Mouse (Mus musculus) midbrain, embryonic 10.5 days (tissue): ENCODE data around the gene Tspan9. TPM values are rescaled to one million over a fixed set of nuclear protein-coding genes. Genes with fewer than 3 reads are reported as not detected.

Experiments used
- DNase-seq: peaks from one replicate; pipeline ENCODE4 v3.0.0-alpha.2; 2017; ENCODE audit warnings: low spot score
- H3K27ac ChIP-seq: fragments of 300-500 bp; sonication (generic); replicated peaks from 2 replicates; pipeline ENCODE4 v1.5.1; 2016; ENCODE audit warnings: mild to moderate bottlenecking
- H3K27me3 ChIP-seq: fragments of 300-500 bp; sonication (generic); 2 replicates; pipeline ENCODE4 v1.6.1; 2016; ENCODE audit warnings: low read depth, mild to moderate bottlenecking; ENCODE audit not compliant: poor library complexity, severe bottlenecking
- H3K36me3 ChIP-seq: fragments of 300-500 bp; sonication (generic); 2 replicates; pipeline ENCODE4 v1.6.1; 2016; ENCODE audit warnings: mild to moderate bottlenecking, moderate library complexity
- H3K4me1 ChIP-seq: fragments of 300-500 bp; sonication (generic); 2 replicates; pipeline ENCODE4 v1.6.1; 2016
- H3K4me3 ChIP-seq: fragments of 300-500 bp; sonication (generic); 2 replicates; pipeline ENCODE4 v1.5.1; 2016; ENCODE audit warnings: mild to moderate bottlenecking, moderate library complexity
- H3K9me3 ChIP-seq: fragments of 300-500 bp; sonication (generic); replicated peaks from 2 replicates; pipeline ENCODE4 v1.6.1; 2016; ENCODE audit warnings: mild to moderate bottlenecking
- WGBS: fragments of 180-500 bp; shearing (Covaris S2); methylation state at CpG from one replicate; pipeline ENCODE4 v1.1.7; 2016; 5-methylcytosine and 5-hydroxymethylcytosine counted together
- polyA plus RNA-seq: library from polyadenylated mRNA; unstranded; fragments of >200 nt; fragmentation: Nextera tagmentation; extraction: Ambion mirVana; gene quantifications from 2 replicates; pipeline ENCODE4 v1.2.1, GENCODE M21; 2016

The Tspan9 gene
- polyA plus RNA-seq, 1 experiment from 2014 or later: 52.6 TPM

GRCm38 (mm10) chr6:128058157-128058556 is 85.2 kb downstream of the Tspan9 start:
- Histone ChIP-seq H3K9me3 (no peaks in the 10 kb centered on the region), H3K4me3 (no peak overlapping the region), H3K27ac (no peak overlapping the region; the same call in 1 of the 2 replicates), H3K27me3 (no peaks in the 10 kb centered on the region), H3K36me3 (0 out of 2 replicates have a peak, but pooled peaks cover 5% of the 10 kb centered on the region), H3K4me1 (peaks cover 23% of the 10 kb centered on the region)
- no peak for DNase-seq
- 59% methylated on average over 7 of the region's 7 CpGs for WGBS

DNA sequence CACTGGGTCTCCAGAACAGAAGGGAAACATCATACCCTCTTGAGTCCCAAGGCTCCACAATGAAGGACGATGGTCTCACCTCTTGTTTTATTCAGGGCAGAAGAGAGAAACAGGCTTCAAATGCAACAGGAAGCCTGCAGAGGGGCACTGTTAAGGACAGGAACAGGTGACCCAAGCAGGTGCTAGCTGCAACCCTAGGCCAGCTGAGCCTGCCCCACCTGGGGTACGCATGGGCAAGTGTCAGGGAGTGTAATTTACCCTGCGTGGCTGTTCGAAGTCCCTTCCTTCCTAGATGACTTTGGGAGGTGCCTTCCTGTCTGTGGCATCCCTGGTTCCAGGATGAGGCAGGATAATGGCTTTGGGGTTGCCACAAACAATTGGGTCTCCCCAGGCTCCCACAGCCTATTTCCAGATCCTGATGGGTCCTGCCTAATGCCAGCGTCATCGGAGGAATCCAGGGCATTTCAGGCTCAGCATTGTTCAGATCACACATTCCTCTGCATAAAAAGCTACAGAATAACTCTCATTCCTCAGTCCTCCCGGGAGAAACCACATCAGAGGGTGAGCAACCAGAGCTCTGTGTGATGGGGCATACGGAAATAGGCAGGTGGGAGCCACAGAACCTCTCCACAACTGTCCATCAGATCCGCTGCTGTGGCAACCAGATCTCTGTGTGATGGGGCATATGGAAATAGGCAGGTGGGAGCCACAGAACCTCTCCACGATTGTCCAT is 90.2 kb downstream of the Tspan9 start:
- DNase-seq: no peak
- no peaks in the 10 kb centered on the region for H3K36me3 ChIP-seq
- WGBS: 71% methylated on average over 10 of the region's 10 CpGs
- H3K4me3 ChIP-seq: no peak overlapping the region
- peaks cover 17% of the 10 kb centered on the region for H3K4me1 ChIP-seq
- no peaks in the 10 kb centered on the region for H3K27me3 ChIP-seq
- no peaks in the 10 kb centered on the region for H3K9me3 ChIP-seq
- H3K27ac ChIP-seq: 0 out of 2 replicates have a peak overlapping the region, but pooled peaks have one; percentile 33

- 68% methylated on average over 7 of the region's 7 CpGs for WGBS
These were observed 95.7 kb downstream of the Tspan9 start for GRCm38 (mm10) chr6:128047671-128048070.

DNA sequence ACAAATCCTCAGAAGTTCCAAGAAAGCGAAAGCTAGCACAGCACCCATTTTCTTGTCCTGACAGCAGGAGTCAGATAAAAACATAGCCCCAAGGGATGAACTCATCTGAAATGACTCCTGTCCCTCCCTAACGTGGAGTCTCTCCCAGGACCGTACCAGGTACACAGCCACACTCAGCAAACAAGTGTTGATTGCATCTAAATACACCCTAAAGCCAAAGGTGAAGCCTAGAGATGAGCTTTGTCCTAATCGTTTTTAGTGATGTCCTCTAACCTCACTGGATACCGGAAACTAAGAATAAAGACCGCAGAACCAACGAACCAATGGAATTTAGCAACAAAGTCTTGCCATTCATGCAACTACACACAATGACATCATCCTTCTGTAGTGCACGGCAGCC is 96.2 kb downstream of the Tspan9 start:
- DNase-seq: no peak
- H3K4me1 ChIP-seq: peaks cover 35% of the 10 kb centered on the region
- no peaks in the 10 kb centered on the region for H3K9me3 ChIP-seq
- no peaks in the 10 kb centered on the region for H3K36me3 ChIP-seq
- 90% methylated on average over 8 of the region's 8 CpGs for WGBS
- H3K27ac ChIP-seq: no peak overlapping the region
- H3K4me3 ChIP-seq: no peak overlapping the region
- H3K27me3 ChIP-seq: no peaks in the 10 kb centered on the region

More at GRCm38 (mm10) chr6:128047671-128048070, 95.7 kb downstream of the Tspan9 start:
- DNase-seq: no peak
- Histone ChIP-seq H3K27ac (no peak overlapping the region), H3K9me3 (no peaks in the 10 kb centered on the region), H3K4me3 (no peak overlapping the region), H3K4me1 (peaks cover 31% of the 10 kb centered on the region), H3K27me3 (no peaks in the 10 kb centered on the region), H3K36me3 (no peaks in the 10 kb centered on the region)

- H3K4me3 ChIP-seq: no peak overlapping the region
- H3K9me3 ChIP-seq: no peaks in the 10 kb centered on the region
- 78% methylated on average over 6 of the region's 6 CpGs for WGBS
- H3K27me3 ChIP-seq: no peaks in the 10 kb centered on the region
- no peak for DNase-seq
- no peak overlapping the region; the same call in 1 of the 2 replicates for H3K27ac ChIP-seq
- peaks cover 40% of the 10 kb centered on the region for H3K4me1 ChIP-seq
- H3K36me3 ChIP-seq: no peaks in the 10 kb centered on the region
These were observed 96.6 kb downstream of the Tspan9 start for GRCm38 (mm10) chr6:128046799-128047198.

DNA sequence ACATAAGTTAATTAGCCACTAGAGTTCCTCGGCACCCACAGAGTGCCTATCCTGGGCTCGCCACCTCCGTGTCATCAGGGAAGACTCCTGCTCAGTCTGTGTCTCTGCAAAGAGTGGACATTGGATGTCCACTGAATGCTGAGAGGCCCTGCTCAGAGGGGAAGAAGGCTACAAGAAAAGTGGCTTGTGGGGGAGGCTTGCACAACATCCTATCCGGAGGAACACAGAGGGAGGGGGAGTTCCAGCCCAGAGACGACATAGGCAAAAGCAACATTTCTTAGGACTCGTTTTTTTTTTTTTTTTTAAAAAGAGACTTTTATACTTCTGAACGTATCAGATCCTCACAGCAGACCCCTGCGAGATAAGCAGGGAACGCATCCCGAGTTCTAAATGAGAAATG is 98.7 kb downstream of the Tspan9 start:
- no peak for DNase-seq
- 82% methylated on average over 10 of the region's 10 CpGs for WGBS
- H3K9me3 ChIP-seq: no peaks in the 10 kb centered on the region
- H3K4me1 ChIP-seq: peaks cover 46% of the 10 kb centered on the region
- H3K27me3 ChIP-seq: peaks cover 5% of the 10 kb centered on the region; the same call in 1 of the 2 replicates
- no peaks in the 10 kb centered on the region for H3K36me3 ChIP-seq
- H3K4me3 ChIP-seq: no peak overlapping the region
- no peak overlapping the region for H3K27ac ChIP-seq

- 77% methylated on average over 6 of the region's 6 CpGs for WGBS
- H3K36me3 ChIP-seq: no peaks in the 10 kb centered on the region
- no peak for DNase-seq
- H3K4me3 ChIP-seq: no peak overlapping the region
- H3K4me1 ChIP-seq: peaks cover 52% of the 10 kb centered on the region
- H3K27ac ChIP-seq: no peak overlapping the region
- H3K27me3 ChIP-seq: peaks cover 10% of the 10 kb centered on the region; the same call in 1 of the 2 replicates
- no peaks in the 10 kb centered on the region for H3K9me3 ChIP-seq
These were observed 99.9 kb downstream of the Tspan9 start for GRCm38 (mm10) chr6:128043486-128043885.

DNA sequence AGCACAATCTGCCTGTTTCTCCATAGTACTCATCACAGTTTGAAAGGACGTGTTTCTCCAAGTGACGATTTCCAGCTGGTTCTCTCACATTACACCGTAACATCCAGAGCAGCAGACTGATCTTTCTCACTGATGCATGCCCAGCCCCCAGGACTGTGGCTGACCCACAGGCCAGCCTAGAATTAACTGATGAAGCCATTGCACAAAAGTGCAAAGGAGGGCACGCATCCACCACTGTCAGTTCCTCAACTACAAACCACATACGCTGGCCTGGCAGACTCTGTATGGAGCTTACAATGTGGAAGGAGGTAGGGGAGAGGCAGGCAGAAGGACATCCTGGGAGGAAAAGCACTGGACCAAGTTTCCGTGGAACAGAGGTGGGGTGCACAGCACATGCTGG is 101.6 kb downstream of the Tspan9 start:
- WGBS: 70% methylated on average over 6 of the region's 6 CpGs
- peaks cover 27% of the 10 kb centered on the region for H3K27me3 ChIP-seq
- peak overlapping the region; percentile 19; the same call in 1 of the 2 replicates for H3K27ac ChIP-seq
- DNase-seq: no peak
- peaks cover 65% of the 10 kb centered on the region for H3K4me1 ChIP-seq
- H3K9me3 ChIP-seq: no peaks in the 10 kb centered on the region
- H3K4me3 ChIP-seq: no peak overlapping the region
- H3K36me3 ChIP-seq: no peaks in the 10 kb centered on the region

DNA sequence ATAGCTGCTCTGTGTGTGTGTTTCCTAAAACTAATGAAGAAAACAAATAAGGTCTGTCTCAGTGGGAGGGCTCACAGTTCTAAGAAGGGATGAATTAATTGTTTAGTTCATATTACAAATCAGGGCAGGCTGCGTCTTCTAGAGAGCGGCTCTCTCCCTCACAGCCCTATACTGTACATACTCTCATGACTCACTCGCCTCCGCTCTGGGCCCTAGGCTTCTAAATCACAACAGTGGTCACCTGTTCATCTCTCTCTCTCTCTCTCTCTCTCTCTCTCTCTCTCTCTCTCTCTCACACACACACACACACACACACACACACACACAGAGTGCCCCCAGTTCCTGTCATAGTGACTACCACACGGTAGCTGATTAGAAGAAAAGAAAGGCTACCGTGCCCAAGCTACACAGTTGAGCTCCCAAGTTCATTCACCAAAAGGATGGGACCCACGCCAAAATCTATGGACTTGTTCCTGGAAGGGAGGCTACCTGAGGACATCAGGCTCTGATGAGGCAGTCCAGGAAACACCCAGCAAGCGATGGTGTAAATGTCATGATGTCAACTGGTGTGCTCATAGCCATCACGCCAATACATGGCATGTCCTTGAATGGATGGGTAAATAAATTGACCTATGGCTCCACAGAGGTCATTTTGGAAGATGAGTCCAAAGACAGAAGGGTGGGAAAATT is 104.2 kb downstream of the Tspan9 start:
- Histone ChIP-seq H3K9me3 (no peaks in the 10 kb centered on the region), H3K36me3 (no peaks in the 10 kb centered on the region), H3K4me1 (peaks cover 76% of the 10 kb centered on the region), H3K27me3 (peaks cover 40% of the 10 kb centered on the region), H3K4me3 (no peak overlapping the region), H3K27ac (no peak overlapping the region)
- 94% methylated on average over 9 of the region's 9 CpGs for whole genome bisulfite sequencing
- no peak for DNase-seq

GRCm38 (mm10) chr6:128038568-128038967 is 104.8 kb downstream of the Tspan9 start:
- no peak for DNase-seq
- H3K4me1 ChIP-seq: peaks cover 76% of the 10 kb centered on the region
- no peaks in the 10 kb centered on the region for H3K36me3 ChIP-seq
- no peak overlapping the region for H3K4me3 ChIP-seq
- H3K27ac ChIP-seq: 0 out of 2 replicates have a peak overlapping the region, but pooled peaks have one; percentile 4
- WGBS: 48% methylated on average over 6 of the region's 6 CpGs
- no peaks in the 10 kb centered on the region for H3K9me3 ChIP-seq
- peaks cover 44% of the 10 kb centered on the region for H3K27me3 ChIP-seq

DNA sequence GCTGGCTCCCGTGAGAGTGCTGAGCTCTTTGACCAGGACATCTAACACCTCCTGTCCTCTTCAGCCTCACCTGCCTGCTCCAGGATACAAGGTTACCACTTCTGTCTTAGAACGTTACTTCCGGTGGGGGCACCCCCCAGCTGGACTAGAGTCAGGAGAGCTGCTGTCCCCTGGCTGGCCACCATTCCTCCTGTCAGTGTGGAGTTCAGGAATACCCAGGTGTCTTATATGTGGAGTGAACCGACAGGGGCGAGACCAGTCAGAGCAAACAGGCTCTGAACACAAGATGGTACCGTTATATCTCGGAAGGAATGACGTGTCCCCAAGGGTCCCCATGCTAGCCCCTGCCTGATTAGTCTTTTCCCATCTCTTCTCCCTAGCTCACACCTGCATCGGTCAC is 106.8 kb downstream of the Tspan9 start:
- Histone ChIP-seq H3K27me3 (peaks cover 57% of the 10 kb centered on the region), H3K9me3 (no peaks in the 10 kb centered on the region), H3K4me1 (peaks cover 76% of the 10 kb centered on the region), H3K27ac (no peak overlapping the region), H3K4me3 (no peak overlapping the region), H3K36me3 (no peaks in the 10 kb centered on the region)
- WGBS: 82% methylated on average over 9 of the region's 9 CpGs
- DNase-seq: no peak

- WGBS: 9% methylated on average over 4 of the region's 4 CpGs
- Histone ChIP-seq H3K36me3 (no peaks in the 10 kb centered on the region), H3K4me1 (peaks cover 78% of the 10 kb centered on the region), H3K27me3 (peaks cover 57% of the 10 kb centered on the region), H3K9me3 (no peaks in the 10 kb centered on the region), H3K4me3 (peak overlapping the region; percentile 65), H3K27ac (peak overlapping the region; percentile 86)
- DNase-seq: peak; percentile 43
These were observed 107.5 kb downstream of the Tspan9 start for GRCm38 (mm10) chr6:128035930-128036309.
